Mouse (Mus musculus) B cell, adult 2 months (primary cell): ENCODE measurements around the gene Rsrp1.

Experiments
- DNase-seq, 2 experiments: peaks; one replicate each; pipeline ENCODE4 v3.0.0; 2022

Gene Rsrp1

GRCm38 (mm10) chr4:134967887-134968604 is 44.7 kb downstream of the Rsrp1 start:
- peak; percentile 57 to 62 for DNase-seq

DNA sequence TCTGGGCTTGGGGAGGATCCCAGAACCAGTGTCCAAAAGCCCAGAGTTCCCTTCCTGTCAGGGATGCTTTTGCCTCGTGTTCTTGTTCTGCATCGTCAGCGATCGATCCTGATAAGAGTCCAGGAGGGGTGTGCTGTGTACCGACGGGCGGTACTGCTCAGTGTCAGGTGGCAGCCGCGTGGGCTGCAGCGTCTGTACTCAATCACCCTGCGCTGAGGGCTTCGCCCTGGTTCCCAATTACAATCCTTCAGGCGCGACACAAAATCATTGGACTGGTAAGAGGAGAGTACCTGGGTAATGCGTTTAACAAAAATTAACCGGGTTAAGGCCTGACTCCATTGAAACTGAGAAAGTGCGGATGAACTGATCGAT is 45.2 kb downstream of the Rsrp1 start:
- DNase-seq = no peak

GRCm38 (mm10) chr4:134975261-134975928 is 52.0 kb downstream of the Rsrp1 start:
- peak; percentile 27 to 34 for DNase-seq

GRCm38 (mm10) chr4:134975929-134976308 is 52.5 kb downstream of the Rsrp1 start:
- DNase-seq = no peak
